Mouse (Mus musculus): ENCODE data around the gene Hhipl1. TPM values are rescaled to one million over a fixed set of nuclear protein-coding genes. Genes with fewer than 3 reads are reported as not detected.

Hhipl1 gene
- polyA plus RNA-seq, 1 experiment from 2014 or later = 2.5 TPM

DNA sequence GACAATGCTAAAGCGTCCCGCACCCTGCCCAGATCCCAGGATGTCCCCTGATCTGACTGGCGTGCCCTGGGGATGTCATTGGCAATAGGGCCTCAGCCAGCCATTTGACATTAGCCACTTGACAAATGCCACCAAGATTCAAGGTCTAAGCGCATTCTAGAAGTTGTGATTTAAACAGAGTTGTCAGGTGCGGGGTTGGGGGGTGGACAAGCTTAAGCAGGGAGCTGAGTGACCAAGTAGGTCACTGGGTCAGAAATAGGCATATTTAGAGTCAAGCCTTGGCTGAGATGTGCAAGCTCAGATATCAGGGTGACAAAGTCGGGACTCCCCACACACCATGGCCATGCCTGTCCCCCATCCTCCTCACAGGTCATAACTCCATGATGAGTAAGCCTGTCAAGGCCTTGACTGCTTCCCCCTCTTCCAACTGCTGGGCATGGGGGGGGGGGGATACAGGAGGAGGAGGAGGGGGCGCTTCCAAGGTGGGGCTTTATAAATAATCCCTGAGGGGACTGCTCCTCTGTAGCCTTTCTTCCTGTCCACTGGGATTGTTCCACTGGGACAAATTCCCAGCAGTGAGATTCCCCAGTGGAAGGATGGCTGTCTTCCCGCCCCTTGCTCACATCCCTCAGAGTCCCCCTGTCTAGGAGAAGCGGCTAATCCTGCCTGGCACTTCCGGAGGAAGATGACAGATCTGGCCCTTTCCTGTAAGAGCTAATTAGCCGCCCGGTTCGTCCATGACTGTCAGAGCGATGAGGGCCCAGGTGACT lies 21.4 kb upstream of the Hhipl1 start:
- no peaks in the 10 kb centered on the region for H3K36me3 ChIP-seq (ENCODE audit: poor library complexity, severe bottlenecking)
- no peaks in the 10 kb centered on the region for H3K27me3 ChIP-seq
- H3K9ac ChIP-seq = peak overlapping the region; percentile 40; the same call in 1 of the 2 replicates
- H3K27ac ChIP-seq = peak overlapping the region; percentile 61
- no peaks in the 10 kb centered on the region for H3K9me3 ChIP-seq (replicated peaks)
- WGBS = 35% methylated on average over 13 of the region's 14 CpGs
- H3K4me3 ChIP-seq = no peak overlapping the region
- ATAC-seq = no peak
- peak overlapping the region; percentile 35; the same call in 1 of the 2 replicates for H3K4me2 ChIP-seq
- peaks cover 21% of the 10 kb centered on the region for H3K4me1 ChIP-seq

DNA sequence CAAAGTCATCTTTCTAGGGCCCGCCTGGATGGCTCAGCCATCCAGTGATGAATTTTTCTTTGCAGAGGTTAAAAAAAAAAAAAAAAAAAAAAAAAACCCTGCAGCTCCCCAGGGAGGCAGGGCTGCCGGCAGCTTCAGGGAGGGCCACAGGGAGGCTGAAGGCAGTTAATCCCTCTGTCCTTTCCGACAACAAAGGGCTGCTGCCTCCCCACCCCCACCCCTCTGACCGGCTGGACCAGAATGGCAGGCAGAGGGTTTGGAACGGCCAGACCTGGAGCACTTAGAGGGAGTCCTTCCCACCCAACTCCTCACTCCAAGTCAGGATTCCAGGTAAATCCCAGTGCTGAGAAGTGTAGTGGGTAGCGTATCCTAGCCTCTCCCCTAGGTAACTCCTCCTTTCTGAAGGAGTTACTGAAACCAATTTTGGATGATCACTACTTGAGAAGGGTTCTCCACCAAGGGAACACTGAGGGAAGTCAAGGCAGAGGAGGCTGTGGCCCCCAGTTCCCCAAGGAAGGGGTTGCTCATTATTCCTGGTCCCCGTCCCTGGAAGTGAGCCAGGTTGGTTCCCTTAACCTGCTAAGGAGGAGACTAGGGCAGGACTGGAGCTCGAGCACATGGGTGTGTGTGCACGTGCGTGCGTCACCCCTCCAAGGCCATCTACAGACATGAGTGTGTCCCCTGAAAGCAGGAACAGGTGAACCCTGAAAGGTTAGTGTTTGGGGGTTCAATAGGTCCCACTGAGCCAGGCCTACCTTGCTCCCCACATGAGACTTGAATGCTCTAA lies 20.7 kb upstream of the Hhipl1 start:
- H3K27ac ChIP-seq = peak overlapping the region; percentile 48; the same call in 1 of the 2 replicates
- H3K27me3 ChIP-seq = no peaks in the 10 kb centered on the region
- H3K4me3 ChIP-seq = no peak overlapping the region
- H3K9ac ChIP-seq = peak overlapping the region; percentile 40
- H3K9me3 ChIP-seq (replicated peaks) = no peaks in the 10 kb centered on the region
- H3K4me1 ChIP-seq = peaks cover 21% of the 10 kb centered on the region
- no peaks in the 10 kb centered on the region for H3K36me3 ChIP-seq (ENCODE audit: poor library complexity, severe bottlenecking)
- no peak for ATAC-seq
- H3K4me2 ChIP-seq = peak overlapping the region; percentile 35; the same call in 1 of the 2 replicates
- 24% methylated on average over 11 of the region's 11 CpGs for WGBS

DNA sequence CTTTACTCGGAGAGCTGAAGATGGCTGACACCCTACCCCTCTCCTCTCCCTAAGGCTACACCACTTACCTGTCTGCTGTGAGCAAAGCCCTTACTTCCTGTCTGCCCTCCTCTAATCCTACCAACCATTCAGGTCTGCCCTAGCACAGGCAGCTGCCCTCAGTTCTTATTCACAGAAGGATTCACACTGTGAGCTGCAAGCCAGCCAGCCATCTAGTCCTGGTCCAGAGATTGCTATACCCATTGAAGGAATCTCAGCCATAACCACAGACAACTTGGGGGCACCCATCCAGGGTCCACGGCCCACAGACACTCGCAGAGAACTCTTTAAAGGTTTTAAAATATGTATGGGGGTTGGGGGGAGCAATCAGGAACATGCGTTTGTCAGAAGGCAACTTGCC lies 19.7 kb upstream of the Hhipl1 start:
- Histone ChIP-seq H3K36me3 (ENCODE audit: poor library complexity, severe bottlenecking) (no peaks in the 10 kb centered on the region), H3K27ac (peak overlapping the region; percentile 45), H3K27me3 (no peaks in the 10 kb centered on the region; the same call in 1 of the 2 replicates), H3K4me2 (no peak overlapping the region), H3K9ac (no peak overlapping the region), H3K9me3 (replicated peaks) (no peaks in the 10 kb centered on the region), H3K4me3 (no peak overlapping the region), H3K4me1 (peaks cover 21% of the 10 kb centered on the region)
- 83% methylated on average over 4 of the region's 4 CpGs for WGBS
- no peak for ATAC-seq

DNA sequence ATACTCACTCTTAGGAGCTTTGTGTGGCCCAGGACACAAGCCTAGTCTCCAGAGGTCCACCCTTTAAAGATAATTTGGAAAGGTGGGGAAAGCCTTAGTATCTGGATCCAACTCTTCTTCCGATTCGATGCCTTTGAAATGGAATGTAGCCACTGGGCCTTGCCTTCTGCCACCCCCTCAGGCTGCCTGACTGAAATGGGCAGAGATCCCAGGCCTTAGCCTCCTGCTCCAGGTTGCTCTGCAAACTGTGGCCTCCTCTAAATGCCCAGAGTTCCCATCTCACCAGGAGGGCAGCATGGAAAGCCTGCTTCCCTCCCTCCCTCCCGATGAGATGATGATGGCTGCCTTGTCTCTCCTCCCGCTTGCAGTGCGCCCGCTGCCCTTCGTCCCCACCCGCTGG lies 19.1 kb upstream of the Hhipl1 start:
- Histone ChIP-seq H3K4me2 (no peak overlapping the region), H3K27me3 (no peaks in the 10 kb centered on the region; the same call in 1 of the 2 replicates), H3K9me3 (replicated peaks) (no peaks in the 10 kb centered on the region), H3K4me1 (peaks cover 22% of the 10 kb centered on the region), H3K36me3 (ENCODE audit: poor library complexity, severe bottlenecking) (no peaks in the 10 kb centered on the region), H3K4me3 (no peak overlapping the region), H3K9ac (no peak overlapping the region), H3K27ac (no peak overlapping the region)
- no peak for ATAC-seq
- 95% methylated on average over 8 of the region's 8 CpGs for WGBS

DNA sequence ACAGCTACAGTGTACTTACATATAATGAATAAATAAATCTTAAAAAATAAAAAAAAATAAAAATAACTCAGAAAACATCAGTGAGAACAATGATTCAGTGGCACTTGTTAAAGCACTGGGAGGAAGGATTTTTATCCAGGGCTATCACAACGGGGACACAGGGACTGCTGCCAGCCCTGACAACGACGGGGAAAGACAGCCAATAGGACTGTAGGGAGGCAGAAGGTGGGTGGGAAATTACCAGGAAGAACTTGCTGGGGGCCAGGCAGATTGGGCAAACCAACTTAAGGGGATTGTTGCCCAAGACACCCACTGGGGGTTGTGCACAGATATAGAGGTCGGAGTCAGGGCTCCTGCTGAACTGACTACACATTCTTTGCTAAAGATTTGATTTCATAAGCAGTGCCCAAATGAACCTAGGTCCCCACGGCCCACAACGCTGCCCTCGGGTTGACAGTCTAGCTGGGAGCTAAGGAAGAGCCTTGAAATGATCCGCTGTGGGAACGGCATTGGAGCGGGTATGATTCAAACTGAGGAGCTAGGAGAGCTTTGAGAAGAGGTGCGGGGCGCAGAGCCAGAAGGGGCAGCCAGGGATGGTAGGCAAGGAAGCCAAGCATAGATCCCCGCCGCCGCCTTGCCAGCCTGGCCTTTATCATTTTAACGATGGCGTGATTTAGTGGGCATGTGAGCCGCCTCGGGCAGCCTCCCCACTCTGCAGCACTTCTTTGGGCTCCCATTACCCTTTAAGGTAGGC lies 17.8 kb upstream of the Hhipl1 start:
- no peaks in the 10 kb centered on the region; the same call in 1 of the 2 replicates for H3K27me3 ChIP-seq
- WGBS = 76% methylated on average over 19 of the region's 19 CpGs
- ATAC-seq = no peak
- no peak overlapping the region for H3K9ac ChIP-seq
- peaks cover 31% of the 10 kb centered on the region for H3K4me1 ChIP-seq
- H3K27ac ChIP-seq = no peak overlapping the region
- no peaks in the 10 kb centered on the region for H3K9me3 ChIP-seq (replicated peaks)
- no peak overlapping the region for H3K4me2 ChIP-seq
- H3K4me3 ChIP-seq = no peak overlapping the region
- H3K36me3 ChIP-seq (ENCODE audit: poor library complexity, severe bottlenecking) = no peaks in the 10 kb centered on the region

DNA sequence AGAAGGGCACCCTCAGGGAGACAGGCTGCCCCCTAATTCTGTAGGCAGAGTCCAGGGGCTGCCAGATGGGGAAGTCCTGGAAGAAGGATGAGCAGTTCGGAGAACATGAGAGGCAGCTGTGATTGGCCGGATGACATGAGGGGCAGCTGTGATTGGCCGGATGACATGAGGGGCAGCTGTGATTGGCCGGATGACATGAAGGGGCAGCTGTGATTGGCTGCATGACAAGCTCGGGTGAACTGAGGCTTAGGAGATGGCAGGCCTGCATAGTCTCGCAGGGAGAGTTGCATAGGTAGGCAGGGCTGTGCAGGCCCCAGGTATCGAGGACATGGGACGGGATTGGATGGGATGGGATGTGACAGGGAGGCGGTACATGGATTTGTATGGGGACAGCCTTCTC lies 13.7 kb upstream of the Hhipl1 start:
- WGBS = 10% methylated on average over 9 of the region's 9 CpGs
- H3K36me3 ChIP-seq (ENCODE audit: poor library complexity, severe bottlenecking) = no peaks in the 10 kb centered on the region
- H3K27ac ChIP-seq = no peak overlapping the region
- peaks cover 16% of the 10 kb centered on the region for H3K4me1 ChIP-seq
- no peaks in the 10 kb centered on the region for H3K9me3 ChIP-seq (replicated peaks)
- ATAC-seq = peak; percentile 87
- H3K4me2 ChIP-seq = peak overlapping the region; percentile 38
- no peaks in the 10 kb centered on the region; the same call in 1 of the 2 replicates for H3K27me3 ChIP-seq
- H3K4me3 ChIP-seq = no peak overlapping the region
- H3K9ac ChIP-seq = no peak overlapping the region

DNA sequence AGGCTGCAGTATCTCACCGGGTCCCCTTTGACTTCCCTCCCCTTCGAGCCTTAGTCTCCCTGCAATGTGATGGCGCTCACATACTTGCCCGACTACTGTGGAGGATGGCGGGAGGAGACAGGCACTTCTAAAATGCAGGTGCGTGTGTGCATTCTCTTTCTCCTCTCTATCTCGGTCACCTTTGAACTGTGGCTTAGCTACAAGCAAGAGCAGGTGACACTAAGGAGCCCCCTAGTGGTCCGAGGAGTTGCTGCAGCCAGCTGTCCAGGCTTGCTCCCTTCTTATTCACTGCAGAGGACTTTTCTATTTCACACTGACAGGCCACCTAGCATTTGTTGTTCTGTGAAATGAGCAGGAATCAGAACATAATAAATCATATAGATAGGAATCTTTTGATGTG lies 13.1 kb upstream of the Hhipl1 start:
- Histone ChIP-seq H3K27ac (no peak overlapping the region), H3K36me3 (ENCODE audit: poor library complexity, severe bottlenecking) (no peaks in the 10 kb centered on the region), H3K4me3 (no peak overlapping the region), H3K4me2 (peak overlapping the region; percentile 38), H3K4me1 (peaks cover 16% of the 10 kb centered on the region), H3K27me3 (no peaks in the 10 kb centered on the region; the same call in 1 of the 2 replicates), H3K9ac (no peak overlapping the region), H3K9me3 (replicated peaks) (no peaks in the 10 kb centered on the region)
- WGBS = 2% methylated on average over 8 of the region's 8 CpGs
- peak; percentile 72 for ATAC-seq

DNA sequence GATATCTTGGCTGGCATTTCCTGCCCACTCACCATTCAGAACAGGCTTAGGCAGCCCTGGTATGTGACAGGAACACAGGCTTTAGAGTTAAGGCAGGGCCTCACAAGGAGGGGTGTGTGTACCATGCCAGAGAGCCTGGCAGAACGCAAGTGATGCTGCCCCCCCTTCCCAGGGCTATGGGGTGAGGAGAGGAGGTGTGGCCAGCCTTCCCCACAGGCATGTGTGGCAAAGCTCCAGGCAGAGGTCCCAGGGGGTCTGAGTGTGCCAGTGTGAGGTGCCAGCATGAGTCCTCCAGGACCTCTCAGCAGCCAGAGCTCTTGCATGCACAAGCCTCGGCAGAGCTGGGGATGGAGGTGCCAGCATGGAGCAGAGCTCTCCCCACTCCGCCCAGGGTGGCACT lies 11.4 kb upstream of the Hhipl1 start:
- Histone ChIP-seq H3K4me2 (no peak overlapping the region), H3K27ac (no peak overlapping the region), H3K9me3 (replicated peaks) (no peaks in the 10 kb centered on the region), H3K9ac (peak overlapping the region; percentile 9; the same call in 1 of the 2 replicates), H3K36me3 (ENCODE audit: poor library complexity, severe bottlenecking) (no peaks in the 10 kb centered on the region), H3K4me3 (no peak overlapping the region), H3K27me3 (no peaks in the 10 kb centered on the region; the same call in 1 of the 2 replicates), H3K4me1 (peaks cover 10% of the 10 kb centered on the region)
- 65% methylated on average over 3 of the region's 3 CpGs for WGBS
- no peak for ATAC-seq

DNA sequence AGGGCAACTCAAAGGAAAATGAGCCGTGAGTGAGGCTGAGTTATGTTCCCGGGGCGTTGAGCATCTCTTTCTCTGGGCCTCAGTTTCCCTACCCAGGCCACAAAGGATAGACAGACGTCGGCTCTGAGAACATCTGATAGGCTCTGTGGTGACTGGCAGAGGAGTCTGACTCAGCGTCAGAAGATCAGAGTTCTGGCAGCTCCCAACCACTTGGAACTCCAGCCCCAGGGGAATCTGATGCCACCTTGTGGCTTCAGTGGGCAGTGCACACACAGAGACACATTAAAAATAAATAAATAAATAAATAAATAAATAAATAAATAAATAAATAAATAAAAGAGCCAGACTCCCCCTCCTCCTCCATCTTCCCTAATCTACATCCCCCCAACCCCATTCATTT lies 9.0 kb upstream of the Hhipl1 start:
- Histone ChIP-seq H3K9me3 (replicated peaks) (no peaks in the 10 kb centered on the region), H3K36me3 (ENCODE audit: poor library complexity, severe bottlenecking) (no peaks in the 10 kb centered on the region), H3K4me1 (peaks cover 10% of the 10 kb centered on the region), H3K9ac (no peak overlapping the region), H3K4me3 (no peak overlapping the region), H3K27ac (no peak overlapping the region), H3K27me3 (no peaks in the 10 kb centered on the region), H3K4me2 (no peak overlapping the region)
- WGBS = 88% methylated on average over 6 of the region's 6 CpGs
- ATAC-seq = no peak

DNA sequence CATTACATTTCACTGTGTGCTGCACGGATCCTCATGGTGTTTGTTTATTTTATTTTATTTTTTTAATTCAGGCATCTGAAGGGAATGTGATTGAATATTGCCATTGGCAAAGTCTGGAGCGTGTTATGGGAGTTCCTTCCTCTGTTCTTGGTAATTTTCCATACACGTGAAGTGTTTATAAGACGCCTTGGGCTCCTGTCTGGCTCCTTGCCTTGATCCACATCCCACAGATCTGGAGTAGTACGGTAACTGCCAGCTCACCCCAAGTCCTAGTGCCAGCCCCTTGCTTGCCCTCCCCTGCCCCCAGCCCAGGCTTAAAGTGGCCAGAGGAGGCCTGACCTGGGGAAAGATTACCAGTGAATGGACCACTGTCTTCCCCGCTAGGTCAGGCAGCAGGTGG lies 5.1 kb upstream of the Hhipl1 start:
- Histone ChIP-seq H3K4me2 (no peak overlapping the region), H3K27ac (no peak overlapping the region), H3K36me3 (ENCODE audit: poor library complexity, severe bottlenecking) (no peaks in the 10 kb centered on the region), H3K9ac (no peak overlapping the region), H3K4me3 (no peak overlapping the region), H3K27me3 (peaks cover 15% of the 10 kb centered on the region), H3K4me1 (peaks cover 4% of the 10 kb centered on the region), H3K9me3 (replicated peaks) (no peaks in the 10 kb centered on the region)
- ATAC-seq = no peak
- 79% methylated on average over 6 of the region's 6 CpGs for WGBS

DNA sequence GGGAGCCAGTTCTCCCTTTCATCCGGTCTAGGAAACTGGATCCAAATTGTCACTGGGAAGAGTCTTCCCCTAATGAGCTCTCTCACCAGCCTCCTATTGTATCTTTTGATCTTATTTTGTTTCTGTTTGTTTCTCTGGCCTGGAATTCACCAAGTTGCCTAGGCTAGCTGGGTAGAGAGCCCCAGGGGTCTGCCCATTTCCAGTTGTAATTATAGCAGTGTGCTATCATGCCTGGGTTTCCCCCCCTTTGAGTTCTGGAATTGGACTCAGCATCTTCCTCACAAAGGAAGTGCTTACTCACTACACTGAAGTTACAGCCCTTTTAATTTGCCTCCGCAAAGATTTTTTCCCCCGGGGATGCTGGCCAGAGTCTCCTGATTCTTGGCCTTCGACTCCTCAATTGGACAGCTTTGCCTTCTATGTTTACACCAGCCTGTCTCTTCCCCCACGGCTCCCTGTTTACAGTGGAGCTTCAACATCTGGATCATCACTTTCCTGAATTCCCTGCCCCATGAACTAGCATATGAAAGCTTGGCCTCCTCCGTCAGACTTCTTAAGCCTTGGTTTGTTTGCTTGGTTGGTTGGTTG lies 2.2 kb upstream of the Hhipl1 start:
- Histone ChIP-seq H3K4me1 (peaks cover 24% of the 10 kb centered on the region), H3K9ac (no peak overlapping the region), H3K36me3 (ENCODE audit: poor library complexity, severe bottlenecking) (no peaks in the 10 kb centered on the region), H3K4me2 (no peak overlapping the region), H3K27ac (no peak overlapping the region), H3K27me3 (peaks cover 18% of the 10 kb centered on the region), H3K4me3 (no peak overlapping the region), H3K9me3 (replicated peaks) (no peaks in the 10 kb centered on the region)
- ATAC-seq = no peak
- 42% methylated on average over 6 of the region's 6 CpGs for WGBS
